Mouse (Mus musculus) MEL (cell line): Measurements from ENCODE around the gene Fam219b. TPM values are rescaled to one million over a fixed set of nuclear protein-coding genes. Genes with fewer than 3 reads are reported as not detected.

ENCODE experiments used
- DNase-seq: peaks from one replicate; pipeline ENCODE4 v3.0.0; 2011; ENCODE audit warnings: low read depth, low spot score
- H3K27ac ChIP-seq: 2 replicates; pipeline ENCODE4 v1.5.1; 2012; ENCODE audit warnings: low read depth, mild to moderate bottlenecking, control low read depth, low read length, moderate library complexity; ENCODE audit not compliant: control insufficient read depth
- H3K27me3 ChIP-seq, 2 experiments: fragments of 150-350 bp in 1 of 2; sonication (generic) in 1 of 2; 2 replicates each; pipeline ENCODE4 v1.6.1; 2012; ENCODE audit warnings: low read length in 2 of 2, mild to moderate bottlenecking in 2 of 2, improper control_type of control experiment in 1 of 2, moderate library complexity in 1 of 2; ENCODE audit not compliant: insufficient read depth in 2 of 2, control insufficient read depth in 1 of 2
- H3K36me3 ChIP-seq, 2 experiments: 2 replicates each; pipeline ENCODE4 v1.6.1; 2012 to 2014; ENCODE audit warnings: low read length in 2 of 2, improper control_type of control experiment in 1 of 2, inconsistent platforms in 1 of 2, mild to moderate bottlenecking in 1 of 2; ENCODE audit not compliant: insufficient read depth in 2 of 2, control insufficient read depth in 1 of 2
- H3K4me1 ChIP-seq, 2 experiments: fragments of 150-350 bp in 1 of 2; sonication (generic) in 1 of 2; 2 replicates each; pipeline ENCODE4 v1.6.1; 2012; ENCODE audit warnings: low read length in 2 of 2, improper control_type of control experiment in 1 of 2, mild to moderate bottlenecking in 1 of 2; ENCODE audit not compliant: insufficient read depth in 2 of 2, control insufficient read depth in 1 of 2
- H3K4me3 ChIP-seq, 2 experiments: fragments of 150-350 bp in 1 of 2; sonication (generic) in 1 of 2; 2 replicates each; pipeline ENCODE4 v1.5.1; 2012; ENCODE audit warnings: low read depth in 2 of 2, low read length in 2 of 2, mild to moderate bottlenecking in 2 of 2, moderate library complexity in 2 of 2, control low read depth in 1 of 2, improper control_type of control experiment in 1 of 2; ENCODE audit not compliant: control insufficient read depth in 1 of 2, insufficient read depth in 1 of 2
- H3K79me2 ChIP-seq: 2 replicates; pipeline ENCODE4 v1.6.1; 2012; ENCODE audit warnings: mild to moderate bottlenecking, low read length, moderate library complexity; ENCODE audit not compliant: control insufficient read depth, poor library complexity, insufficient read depth
- H3K9ac ChIP-seq: 2 replicates; pipeline ENCODE4 v1.6.1; 2012; ENCODE audit warnings: low read depth, mild to moderate bottlenecking, control low read depth, low read length, moderate library complexity; ENCODE audit not compliant: control insufficient read depth, poor library complexity, severe bottlenecking
- H3K9me3 ChIP-seq: fragments of 150-350 bp; sonication (generic); replicated peaks from 2 replicates; pipeline ENCODE4 v1.6.1; 2012; ENCODE audit warnings: mild to moderate bottlenecking, low read length, improper control_type of control experiment, moderate library complexity; ENCODE audit not compliant: insufficient read depth
- BHLHE40 ChIP-seq: IDR thresholded peaks from 2 replicates; pipeline ENCODE4 v1.6.1; 2012; ENCODE audit warnings: low read depth, mild to moderate bottlenecking, inconsistent platforms, low read length, improper control_type of control experiment, borderline replicate concordance
- CHD2 ChIP-seq: IDR thresholded peaks from 2 replicates; pipeline ENCODE4 v1.6.1; 2011; ENCODE audit warnings: low read length, improper control_type of control experiment
- E2F4 ChIP-seq: IDR thresholded peaks from 2 replicates; pipeline ENCODE4 v1.6.1; 2011; ENCODE audit warnings: low read depth, low read length, improper control_type of control experiment, borderline replicate concordance
- EP300 ChIP-seq, 2 experiments: IDR thresholded peaks; 2 replicates each; pipeline ENCODE4 v1.6.1; 2011; ENCODE audit warnings: improper control_type of control experiment in 2 of 2, low read length in 2 of 2, low read depth in 1 of 2, mild to moderate bottlenecking in 1 of 2
- GABPA ChIP-seq: IDR thresholded peaks from 2 replicates; pipeline ENCODE4 v1.6.1; 2012; ENCODE audit warnings: low read depth, mild to moderate bottlenecking, inconsistent platforms, low read length, improper control_type of control experiment, moderate library complexity
- MEF2A ChIP-seq: IDR thresholded peaks from 2 replicates; pipeline ENCODE4 v1.6.1; 2014; ENCODE audit warnings: low read depth, mild to moderate bottlenecking, inconsistent platforms, low read length, improper control_type of control experiment; ENCODE audit not compliant: poor library complexity, insufficient replicate concordance, severe bottlenecking; ENCODE audit errors: extremely low read depth
- MYB ChIP-seq: IDR thresholded peaks from 2 replicates; pipeline ENCODE4 v1.6.1; 2011; ENCODE audit warnings: mild to moderate bottlenecking, low read depth, low read length, improper control_type of control experiment
- NELFE ChIP-seq: IDR thresholded peaks from 2 replicates; pipeline ENCODE4 v1.6.1; 2011; ENCODE audit warnings: low read depth, low read length, improper control_type of control experiment
- POLR2AphosphoS2 ChIP-seq: IDR thresholded peaks from 2 replicates; pipeline ENCODE4 v1.6.1; 2011; ENCODE audit warnings: low read length, improper control_type of control experiment
- TAL1 ChIP-seq: IDR thresholded peaks from 2 replicates; pipeline ENCODE4 v1.6.1; 2012; ENCODE audit warnings: mild to moderate bottlenecking, inconsistent platforms, low read length, moderate library complexity, mixed read lengths
- TCF12 ChIP-seq: IDR thresholded peaks from 2 replicates; pipeline ENCODE4 v1.6.1; 2014; ENCODE audit warnings: low read depth, mild to moderate bottlenecking, inconsistent platforms, low read length, improper control_type of control experiment, moderate library complexity
- UBTF ChIP-seq: IDR thresholded peaks from 2 replicates; pipeline ENCODE4 v1.6.1; 2012; ENCODE audit warnings: low read depth, mild to moderate bottlenecking, inconsistent platforms, low read length, improper control_type of control experiment, moderate library complexity, borderline replicate concordance; ENCODE audit not compliant: insufficient read depth
- ZNF384 ChIP-seq: IDR thresholded peaks from 2 replicates; pipeline ENCODE4 v1.6.1; 2012; ENCODE audit warnings: low read depth, mild to moderate bottlenecking, inconsistent platforms, low read length, improper control_type of control experiment
- polyA plus RNA-seq, 2 experiments: library from polyadenylated mRNA; stranded (reverse) in 1 of 2; unstranded in 1 of 2; fragments of >175 nt in 1 of 2; fragments of >200 nt in 1 of 2; gene quantifications; 2 replicates each; pipeline versions ENCODE4 v1.2.1 to v1.2.4; 2012; ENCODE audit warnings: low replicate concordance in 2 of 2, low read depth in 1 of 2; ENCODE audit not compliant: insufficient read length in 2 of 2, insufficient read depth in 1 of 2, missing spikeins in 1 of 2
- total RNA-seq: library from RNA; depleted of rRNA; stranded (reverse); fragments of 300-350 nt; gene quantifications from 2 replicates; pipeline ENCODE4 v1.2.3, GENCODE M21; 2012

Fam219b gene
- total and polyA plus RNA-seq, 3 experiments = 12.8 to 16.4 TPM; not detected in 1

- H3K36me3 ChIP-seq = no peaks in the 10 kb centered on the region
- H3K9ac ChIP-seq = no peak overlapping the region
These were observed 49.5 kb upstream of the Fam219b start for GRCm38 (mm10) chr9:57487807-57488206.

DNA sequence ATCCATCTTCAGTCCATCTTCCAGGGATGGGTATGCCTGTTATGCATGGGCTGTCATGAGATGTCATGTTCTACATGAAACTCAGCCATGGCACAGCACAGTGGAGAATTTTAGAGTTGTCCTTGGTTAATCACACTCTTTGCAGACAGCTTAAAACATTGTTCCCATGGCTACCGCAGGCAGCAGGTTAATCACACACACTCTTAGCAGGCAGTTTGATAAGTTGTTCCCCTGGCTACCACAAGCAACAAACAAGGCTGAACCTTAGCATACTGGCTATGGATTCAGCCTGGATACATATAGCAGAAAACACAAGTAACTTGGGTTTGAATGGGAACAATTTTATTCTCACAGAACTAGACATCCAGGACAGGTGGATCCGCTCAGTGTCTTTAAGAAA, 43.8 kb upstream of the Fam219b start:
- Histone ChIP-seq H3K9ac (no peak overlapping the region), H3K27me3 (peaks cover 0 to 7% of the 10 kb centered on the region in 2 experiments; a peak in 1 of 4 replicates), H3K36me3 (no peaks in the 10 kb centered on the region), H3K79me2 (no peaks in the 10 kb centered on the region), H3K4me1 (no peaks in the 10 kb centered on the region), H3K9me3 (no peaks in the 10 kb centered on the region), H3K27ac (no peak overlapping the region), H3K4me3 (no peak overlapping the region)
- TF ChIP-seq EP300 (IDR thresholded peaks at IDR 0.05; ENCODE audit: low read depth in 1 of 2, low read length in 2 of 2) (no peak), NELFE (no peak), CHD2 (no peak)
- DNase-seq = no peak

More at GRCm38 (mm10) chr9:57487807-57488206, 49.5 kb upstream of the Fam219b start:
- Histone ChIP-seq H3K4me3 (no peak overlapping the region), H3K9me3 (no peaks in the 10 kb centered on the region), H3K27ac (no peak overlapping the region), H3K79me2 (no peaks in the 10 kb centered on the region), H3K27me3 (no peaks in the 10 kb centered on the region), H3K4me1 (no peaks in the 10 kb centered on the region)
- DNase-seq = no peak
- no peak for TF ChIP-seq MYB
- TF ChIP-seq MEF2A = no peak
- no peak for TF ChIP-seq BHLHE40
- TF ChIP-seq POLR2AphosphoS2 = no peak
- TF ChIP-seq ZNF384 = no peak
- TF ChIP-seq TCF12 = no peak

DNA sequence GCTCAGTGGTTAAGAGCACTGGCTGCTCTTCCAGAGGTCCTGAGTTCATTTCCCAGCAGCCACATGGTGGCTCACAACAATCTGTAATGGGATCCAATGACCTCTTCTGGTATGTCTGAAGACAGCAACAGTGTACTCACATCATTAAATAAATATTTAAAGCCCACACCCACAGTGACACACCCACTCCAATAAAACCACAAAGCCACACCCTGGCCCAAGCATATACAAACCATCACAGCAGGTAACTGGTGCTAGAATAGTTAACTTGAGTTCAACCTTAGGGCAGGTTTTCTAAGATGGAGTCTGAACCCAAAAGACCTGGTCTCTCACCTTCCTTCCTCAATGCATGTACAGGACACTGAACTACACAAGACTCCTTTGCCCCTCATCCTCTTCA, 42.4 kb upstream of the Fam219b start:
- TF ChIP-seq NELFE (no peak), UBTF (no peak), TAL1 (no peak), E2F4 (no peak), BHLHE40 (no peak), EP300 (IDR thresholded peaks at IDR 0.05; ENCODE audit: low read depth in 1 of 2, low read length in 2 of 2) (no peak), GABPA (no peak)
- H3K9ac ChIP-seq = no peak overlapping the region
- no peaks in the 10 kb centered on the region for H3K4me1 ChIP-seq
- H3K9me3 ChIP-seq = no peaks in the 10 kb centered on the region
- no peak for DNase-seq
- H3K36me3 ChIP-seq = no peaks in the 10 kb centered on the region
- no peak overlapping the region for H3K4me3 ChIP-seq
- H3K79me2 ChIP-seq = no peaks in the 10 kb centered on the region
- no peak overlapping the region for H3K27ac ChIP-seq
- peaks cover 3 to 10% of the 10 kb centered on the region in 2 experiments; a peak in 3 of 4 replicates for H3K27me3 ChIP-seq
